Mouse (Mus musculus) G1E (cell line): ENCODE measurements around the gene Dmwd.

Experiments
- CTCF ChIP-seq: IDR thresholded peaks from 2 replicates; pipeline ENCODE4 v1.5.1; 2012; ENCODE audit warnings: low read depth, low read length, inconsistent platforms, mixed read lengths
- POLR2AphosphoS5 ChIP-seq: IDR thresholded peaks from 2 replicates; pipeline ENCODE4 v1.6.1; 2012; ENCODE audit warnings: low read depth, low read length, inconsistent platforms; ENCODE audit not compliant: insufficient replicate concordance

DNA sequence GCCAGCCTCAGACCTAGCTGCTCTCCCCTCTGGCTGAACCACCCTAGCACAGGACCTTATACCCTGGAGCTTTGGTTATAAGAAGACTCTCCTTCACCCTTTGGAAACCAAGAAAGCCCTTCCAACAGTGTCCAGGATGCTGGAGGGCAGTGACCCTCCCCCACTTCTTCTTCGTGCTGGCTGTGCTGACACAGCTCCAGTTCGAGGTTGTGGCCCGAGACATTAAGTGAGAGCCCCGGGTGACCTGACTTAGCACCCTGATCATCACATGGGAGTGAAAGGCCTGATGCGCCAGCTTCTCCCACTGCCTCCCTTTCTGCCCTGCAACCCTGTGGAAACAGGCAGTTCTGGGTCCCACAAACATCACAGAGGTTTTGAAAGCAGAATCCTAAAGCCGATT is 9.5 kb downstream of the Dmwd start:
- TF ChIP-seq CTCF (no peak), POLR2AphosphoS5 (no peak)
